Mouse (Mus musculus) forebrain, embryonic 16.5 days (tissue): ENCODE measurements around the gene Ankmy1. TPM values are rescaled to one million over a fixed set of nuclear protein-coding genes. Genes with fewer than 3 reads are reported as not detected.

Source experiments
- ATAC-seq: fragments of 200-750 bp; cut with Nextera tagmentation; 2 replicates; pipeline ENCODE4 v1.8.0; 2017; ENCODE audit warnings: mild to moderate bottlenecking, moderate library complexity
- H3K27ac ChIP-seq: fragments of 300-500 bp; sonication (generic); 2 replicates; pipeline ENCODE4 v1.5.1; 2014; ENCODE audit warnings: low read length, control low read depth
- H3K27me3 ChIP-seq: fragments of 300-500 bp; sonication (generic); replicated peaks from 2 replicates; pipeline ENCODE4 v1.6.1; 2014; ENCODE audit warnings: low read length; ENCODE audit not compliant: control insufficient read depth, insufficient read depth
- H3K36me3 ChIP-seq: fragments of 300-500 bp; sonication (generic); 2 replicates; pipeline ENCODE4 v1.6.1; 2014; ENCODE audit not compliant: control insufficient read depth, insufficient read depth
- H3K4me1 ChIP-seq: fragments of 300-500 bp; sonication (generic); replicated peaks from 2 replicates; pipeline ENCODE4 v1.6.1; 2014; ENCODE audit warnings: low read length; ENCODE audit not compliant: control insufficient read depth, insufficient read depth
- H3K4me2 ChIP-seq: fragments of 300-500 bp; sonication (generic); 2 replicates; pipeline ENCODE4 v1.6.1; 2014; ENCODE audit warnings: mild to moderate bottlenecking, low read length, control low read depth
- H3K4me3 ChIP-seq: fragments of 300-500 bp; sonication (generic); replicated peaks from 2 replicates; pipeline ENCODE4 v1.5.1; 2014; ENCODE audit warnings: mild to moderate bottlenecking, low read length, control low read depth
- H3K9ac ChIP-seq: fragments of 300-500 bp; sonication (generic); replicated peaks from 2 replicates; pipeline ENCODE4 v1.6.1; 2014; ENCODE audit warnings: low read depth, low read length, control low read depth
- H3K9me3 ChIP-seq: fragments of 300-500 bp; sonication (generic); 2 replicates; pipeline ENCODE4 v1.6.1; 2016; ENCODE audit warnings: low read length; ENCODE audit not compliant: control insufficient read depth
- WGBS: fragments of 180-500 bp; shearing (Covaris S2); extraction: QIAGEN DNeasy Blood & Tissue Kit; methylation state at CpG from one replicate; pipeline ENCODE4 v1.1.7; 2014; 5-methylcytosine and 5-hydroxymethylcytosine counted together
- polyA plus RNA-seq: library from polyadenylated mRNA; unstranded; fragments of >200 nt; fragmentation: Nextera tagmentation; extraction: Ambion mirVana; gene quantifications from 2 replicates; pipeline ENCODE4 v1.2.1, GENCODE M21; 2015

Ankmy1 gene
- polyA plus RNA-seq, 1 experiment from 2014 or later = 1.1 TPM

GRCm38 (mm10) chr1:92879266-92879665 lies 23.4 kb downstream of the Ankmy1 start:
- no peak overlapping the region for H3K9ac ChIP-seq
- peaks cover 8% of the 10 kb centered on the region for H3K4me1 ChIP-seq
- no peak overlapping the region for H3K4me2 ChIP-seq
- WGBS = 62% methylated on average over 12 of the region's 12 CpGs
- no peak overlapping the region for H3K4me3 ChIP-seq
- H3K9me3 ChIP-seq = no peaks in the 10 kb centered on the region
- H3K27ac ChIP-seq = no peak overlapping the region
- no peaks in the 10 kb centered on the region for H3K36me3 ChIP-seq
- peak; percentile 82 for ATAC-seq
- no peaks in the 10 kb centered on the region for H3K27me3 ChIP-seq

- H3K9ac ChIP-seq = no peak overlapping the region
- peaks cover 8% of the 10 kb centered on the region for H3K4me1 ChIP-seq
- no peaks in the 10 kb centered on the region for H3K27me3 ChIP-seq
- H3K9me3 ChIP-seq = no peaks in the 10 kb centered on the region
- H3K36me3 ChIP-seq = no peaks in the 10 kb centered on the region
- no peak overlapping the region for H3K27ac ChIP-seq
- H3K4me3 ChIP-seq = no peak overlapping the region
- no peak for ATAC-seq
- 90% methylated on average over 13 of the region's 13 CpGs for WGBS
- H3K4me2 ChIP-seq = no peak overlapping the region
These were observed 24.5 kb downstream of the Ankmy1 start for GRCm38 (mm10) chr1:92878066-92878741.

- Histone ChIP-seq H3K9ac (no peak overlapping the region), H3K4me3 (no peak overlapping the region), H3K9me3 (no peaks in the 10 kb centered on the region), H3K27me3 (no peaks in the 10 kb centered on the region), H3K27ac (no peak overlapping the region), H3K4me1 (peaks cover 8% of the 10 kb centered on the region), H3K36me3 (no peaks in the 10 kb centered on the region), H3K4me2 (no peak overlapping the region)
- 68% methylated on average over 12 of the region's 12 CpGs for WGBS
- ATAC-seq = no peak
These were observed 25.2 kb downstream of the Ankmy1 start for GRCm38 (mm10) chr1:92877431-92877978.

GRCm38 (mm10) chr1:92875360-92876111 lies 27.2 kb downstream of the Ankmy1 start:
- Histone ChIP-seq H3K4me2 (no peak overlapping the region), H3K9ac (no peak overlapping the region), H3K4me1 (peaks cover 8% of the 10 kb centered on the region), H3K9me3 (no peaks in the 10 kb centered on the region), H3K4me3 (no peak overlapping the region), H3K36me3 (no peaks in the 10 kb centered on the region), H3K27ac (no peak overlapping the region), H3K27me3 (no peaks in the 10 kb centered on the region)
- ATAC-seq = no peak
- WGBS = 84% methylated on average over 8 of the region's 8 CpGs

- Histone ChIP-seq H3K27me3 (no peaks in the 10 kb centered on the region), H3K9me3 (no peaks in the 10 kb centered on the region), H3K4me1 (peaks cover under 1% of the 10 kb centered on the region; the same call in 1 of the 2 replicates), H3K27ac (no peak overlapping the region), H3K4me3 (no peak overlapping the region), H3K36me3 (no peaks in the 10 kb centered on the region), H3K9ac (no peak overlapping the region), H3K4me2 (no peak overlapping the region)
- no peak for ATAC-seq
- WGBS = 49% methylated on average over 3 of the region's 3 CpGs
These were observed 28.7 kb downstream of the Ankmy1 start for GRCm38 (mm10) chr1:92874011-92874410.

- Histone ChIP-seq H3K27ac (no peak overlapping the region), H3K36me3 (no peaks in the 10 kb centered on the region), H3K9me3 (no peaks in the 10 kb centered on the region), H3K4me2 (no peak overlapping the region), H3K9ac (no peak overlapping the region), H3K4me3 (no peak overlapping the region), H3K27me3 (no peaks in the 10 kb centered on the region), H3K4me1 (no peaks in the 10 kb centered on the region)
- no peak for ATAC-seq
- WGBS = 84% methylated on average over 7 of the region's 7 CpGs
These were observed 30.0 kb downstream of the Ankmy1 start for GRCm38 (mm10) chr1:92872666-92873065.

- H3K9ac ChIP-seq = no peak overlapping the region
- WGBS = 81% methylated on average over 2 of the region's 2 CpGs
- no peak overlapping the region for H3K4me3 ChIP-seq
- H3K4me2 ChIP-seq = no peak overlapping the region
- no peak for ATAC-seq
- H3K9me3 ChIP-seq = no peaks in the 10 kb centered on the region
- no peaks in the 10 kb centered on the region for H3K27me3 ChIP-seq
- peaks cover 3% of the 10 kb centered on the region for H3K4me1 ChIP-seq
- H3K27ac ChIP-seq = no peak overlapping the region
- H3K36me3 ChIP-seq = no peaks in the 10 kb centered on the region
These were observed 32.7 kb downstream of the Ankmy1 start for GRCm38 (mm10) chr1:92869985-92870384.

GRCm38 (mm10) chr1:92866170-92866569 lies 36.5 kb downstream of the Ankmy1 start:
- no peak overlapping the region for H3K4me3 ChIP-seq
- H3K9ac ChIP-seq = no peak overlapping the region
- H3K27me3 ChIP-seq = no peaks in the 10 kb centered on the region
- H3K9me3 ChIP-seq = no peaks in the 10 kb centered on the region
- no peaks in the 10 kb centered on the region for H3K36me3 ChIP-seq
- H3K4me2 ChIP-seq = no peak overlapping the region
- ATAC-seq = no peak
- peaks cover 3% of the 10 kb centered on the region for H3K4me1 ChIP-seq
- 54% methylated on average over 2 of the region's 2 CpGs for WGBS
- H3K27ac ChIP-seq = no peak overlapping the region

GRCm38 (mm10) chr1:92863268-92863667 lies 39.4 kb downstream of the Ankmy1 start:
- Histone ChIP-seq H3K36me3 (peaks cover 14% of the 10 kb centered on the region), H3K27me3 (no peaks in the 10 kb centered on the region), H3K9me3 (no peaks in the 10 kb centered on the region), H3K27ac (no peak overlapping the region), H3K4me2 (no peak overlapping the region), H3K9ac (no peak overlapping the region), H3K4me1 (peaks cover 3% of the 10 kb centered on the region), H3K4me3 (no peak overlapping the region)
- no peak for ATAC-seq
- WGBS = 80% methylated on average over 4 of the region's 4 CpGs
